Mouse (Mus musculus): ENCODE data around the gene Trp53rkb.

Gene Trp53rkb

GRCm38 (mm10) chr2:166834091-166834490 is 41.8 kb downstream of the Trp53rkb start:
- DNase-seq (ENCODE audit: inconsistent ontology term): no peak

- no peak for DNase-seq (ENCODE audit: inconsistent ontology term)
Observed at GRCm38 (mm10) chr2:166834796-166835195, 42.5 kb downstream of the Trp53rkb start.

DNA sequence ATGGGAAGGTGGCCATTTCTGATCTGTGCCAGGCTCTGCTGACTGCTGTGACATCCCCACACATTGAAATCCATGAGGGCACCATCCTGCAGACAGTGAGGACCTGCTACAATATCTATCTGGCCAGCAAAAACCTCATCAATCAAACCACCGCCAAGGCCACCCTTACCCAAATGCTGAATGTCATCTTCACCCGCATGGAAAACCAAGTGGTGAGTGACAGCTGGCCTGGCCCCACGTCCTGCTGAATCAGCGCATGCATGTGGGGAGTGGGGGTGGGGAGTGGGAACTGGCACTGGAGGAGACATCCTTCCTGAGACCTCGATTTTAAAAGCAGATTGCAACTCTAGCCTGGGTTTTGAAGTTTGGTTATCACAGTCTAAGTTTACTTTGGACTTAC is 43.2 kb downstream of the Trp53rkb start:
- no peak for DNase-seq (ENCODE audit: inconsistent ontology term)

- no peak for DNase-seq (ENCODE audit: inconsistent ontology term)
Observed at GRCm38 (mm10) chr2:166841813-166842212, 49.5 kb downstream of the Trp53rkb start.
